15 mouse cellular contexts compared by ENCODE assay signal in the genomic region with DNA sequence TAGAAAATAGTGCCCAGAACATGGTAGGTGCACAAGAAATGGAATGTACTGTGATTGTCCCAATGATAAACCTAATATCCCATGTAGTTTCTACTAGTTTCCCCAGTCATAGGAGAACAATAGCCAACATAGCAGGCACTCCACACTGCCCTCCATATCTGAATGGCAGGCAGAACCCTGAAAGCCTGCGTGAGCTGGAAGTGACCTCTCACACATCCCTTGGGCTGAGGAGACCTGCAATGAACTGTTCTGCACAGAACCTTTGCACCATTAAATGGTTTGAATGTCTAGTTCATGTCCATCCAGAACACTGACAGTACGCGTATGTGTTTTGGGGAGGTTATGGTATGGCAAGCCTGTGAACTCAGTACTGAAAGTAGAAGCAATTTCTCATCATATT. TPM values are rescaled to one million over a fixed set of nuclear protein-coding genes. Genes with fewer than 3 reads are reported as not detected.
"Had no signal": no experiment of that assay in that cellular context is flagged by ENCODE, and none has a peak within 500 bp of the region (broad histone marks: within the 10 kb centered on the region; RNA-seq: fewer than 3 reads in every experiment).

No protein-coding gene starts in this region.

- DNase-seq: lung, adult 18-20 months; lung, embryonic 14.5 days; lung, postnatal 10 days; lung, postnatal 4 days; midbrain, embryonic 14.5 days; retina, postnatal 1 day; right cerebral cortex, adult 18-20 months; right cerebral cortex, postnatal 25 days; right cerebral cortex, postnatal 4 days; spleen, adult 18-20 months; thymus, adult 18-20 months; thymus, postnatal 14 days; thymus, postnatal 36 days had no signal

RNA-seq across cellular contexts. Expression of gene Tmem212, which starts 27.5 kb away (rescaled TPM):
- total RNA-seq: megakaryocyte, adult 5-6 weeks; megakaryocyte-erythroid progenitor cell, adult 5-6 weeks had no signal
